Mouse (Mus musculus): ENCODE data around the gene Itga2b. TPM values are rescaled to one million over a fixed set of nuclear protein-coding genes. Genes with fewer than 3 reads are reported as not detected.

The Itga2b gene
- polyA plus RNA-seq, 1 experiment = 648 TPM

GRCm38 (mm10) chr11:102444321-102444720, 25.6 kb downstream of the Itga2b start:
- no peak for TF ChIP-seq POLR2A (IDR thresholded peaks at IDR 0.05; ENCODE audit: borderline replicate concordance, control insufficient read depth, low read depth, low read length)
- TF ChIP-seq CTCF (IDR thresholded peaks at IDR 0.05; ENCODE audit: control insufficient read depth, insufficient read depth, low read length) = no peak
- no peak overlapping the region for H3K27ac ChIP-seq (ENCODE audit: control insufficient read depth, insufficient read depth, low read depth, low read length, poor library complexity)
- H3K4me1 ChIP-seq (ENCODE audit: control insufficient read depth, insufficient read depth, low read length) = no peaks in the 10 kb centered on the region; the same call in 1 of the 2 replicates
- no peak overlapping the region for H3K4me3 ChIP-seq (replicated peaks; ENCODE audit: control insufficient read depth, low read depth, low read length)
- 53% methylated on average over 3 of the region's 3 CpGs for WGBS

- no peak overlapping the region for H3K4me3 ChIP-seq (replicated peaks; ENCODE audit: control insufficient read depth, low read depth, low read length)
- no peak for TF ChIP-seq CTCF (IDR thresholded peaks at IDR 0.05; ENCODE audit: control insufficient read depth, insufficient read depth, low read length)
- no peak for TF ChIP-seq POLR2A (IDR thresholded peaks at IDR 0.05; ENCODE audit: borderline replicate concordance, control insufficient read depth, low read depth, low read length)
- H3K4me1 ChIP-seq (ENCODE audit: control insufficient read depth, insufficient read depth, low read length) = no peaks in the 10 kb centered on the region; the same call in 1 of the 2 replicates
- 74% methylated on average over 12 of the region's 12 CpGs for WGBS
- no peak overlapping the region for H3K27ac ChIP-seq (ENCODE audit: control insufficient read depth, insufficient read depth, low read depth, low read length, poor library complexity)
Measured at GRCm38 (mm10) chr11:102443740-102444139, 26.2 kb downstream of the Itga2b start.

- H3K27ac ChIP-seq (ENCODE audit: control insufficient read depth, insufficient read depth, low read depth, low read length, poor library complexity) = no peak overlapping the region
- TF ChIP-seq CTCF (IDR thresholded peaks at IDR 0.05; ENCODE audit: control insufficient read depth, insufficient read depth, low read length) = no peak
- TF ChIP-seq POLR2A (IDR thresholded peaks at IDR 0.05; ENCODE audit: borderline replicate concordance, control insufficient read depth, low read depth, low read length) = no peak
- no peaks in the 10 kb centered on the region; the same call in 1 of the 2 replicates for H3K4me1 ChIP-seq (ENCODE audit: control insufficient read depth, insufficient read depth, low read length)
- 82% methylated on average over 6 of the region's 6 CpGs for WGBS
- no peak overlapping the region for H3K4me3 ChIP-seq (replicated peaks; ENCODE audit: control insufficient read depth, low read depth, low read length)
Measured at GRCm38 (mm10) chr11:102442089-102442488, 27.8 kb downstream of the Itga2b start.

GRCm38 (mm10) chr11:102441434-102441833, 28.5 kb downstream of the Itga2b start:
- Histone ChIP-seq H3K27ac (ENCODE audit: control insufficient read depth, insufficient read depth, low read depth, low read length, poor library complexity) (no peak overlapping the region), H3K4me1 (ENCODE audit: control insufficient read depth, insufficient read depth, low read length) (no peaks in the 10 kb centered on the region; the same call in 1 of the 2 replicates), H3K4me3 (replicated peaks; ENCODE audit: control insufficient read depth, low read depth, low read length) (no peak overlapping the region)
- no peak for TF ChIP-seq CTCF (IDR thresholded peaks at IDR 0.05; ENCODE audit: control insufficient read depth, insufficient read depth, low read length)
- no peak for TF ChIP-seq POLR2A (IDR thresholded peaks at IDR 0.05; ENCODE audit: borderline replicate concordance, control insufficient read depth, low read depth, low read length)
- WGBS = 86% methylated on average over 3 of the region's 3 CpGs

GRCm38 (mm10) chr11:102440255-102440654, 29.7 kb downstream of the Itga2b start:
- Histone ChIP-seq H3K27ac (ENCODE audit: control insufficient read depth, insufficient read depth, low read depth, low read length, poor library complexity) (no peak overlapping the region), H3K4me3 (replicated peaks; ENCODE audit: control insufficient read depth, low read depth, low read length) (no peak overlapping the region), H3K4me1 (ENCODE audit: control insufficient read depth, insufficient read depth, low read length) (no peaks in the 10 kb centered on the region; the same call in 1 of the 2 replicates)
- WGBS = 80% methylated on average over 8 of the region's 8 CpGs
- TF ChIP-seq POLR2A (IDR thresholded peaks at IDR 0.05; ENCODE audit: borderline replicate concordance, control insufficient read depth, low read depth, low read length) = no peak
- TF ChIP-seq CTCF (IDR thresholded peaks at IDR 0.05; ENCODE audit: control insufficient read depth, insufficient read depth, low read length) = no peak

- H3K4me1 ChIP-seq (ENCODE audit: control insufficient read depth, insufficient read depth, low read length) = no peaks in the 10 kb centered on the region
- TF ChIP-seq POLR2A (IDR thresholded peaks at IDR 0.05; ENCODE audit: borderline replicate concordance, control insufficient read depth, low read depth, low read length) (no peak), CTCF (IDR thresholded peaks at IDR 0.05; ENCODE audit: control insufficient read depth, insufficient read depth, low read length) (no peak)
- H3K4me3 ChIP-seq (replicated peaks; ENCODE audit: control insufficient read depth, low read depth, low read length) = no peak overlapping the region
- no peak overlapping the region for H3K27ac ChIP-seq (ENCODE audit: control insufficient read depth, insufficient read depth, low read depth, low read length, poor library complexity)
- 84% methylated on average over 14 of the region's 14 CpGs for WGBS
Measured at GRCm38 (mm10) chr11:102439093-102440082, 30.5 kb downstream of the Itga2b start.

- H3K4me1 ChIP-seq (ENCODE audit: control insufficient read depth, insufficient read depth, low read length) = peaks cover 3% of the 10 kb centered on the region; the same call in 1 of the 2 replicates
- TF ChIP-seq POLR2A (IDR thresholded peaks at IDR 0.05; ENCODE audit: borderline replicate concordance, control insufficient read depth, low read depth, low read length) (no peak), CTCF (IDR thresholded peaks at IDR 0.05; ENCODE audit: control insufficient read depth, insufficient read depth, low read length) (peak; percentile 72)
- no peak overlapping the region; the same call in 1 of the 2 replicates for H3K27ac ChIP-seq (ENCODE audit: control insufficient read depth, insufficient read depth, low read depth, low read length, poor library complexity)
- WGBS = 47% methylated on average over 77 of the region's 77 CpGs
- peak overlapping the region; percentile 49 for H3K4me3 ChIP-seq (replicated peaks; ENCODE audit: control insufficient read depth, low read depth, low read length)
Measured at GRCm38 (mm10) chr11:102438212-102439092, 31.5 kb downstream of the Itga2b start.

All from bone marrow, adult 2 months (tissue).